Mouse (Mus musculus): Measurements from ENCODE around the gene Fam208b.

DNA sequence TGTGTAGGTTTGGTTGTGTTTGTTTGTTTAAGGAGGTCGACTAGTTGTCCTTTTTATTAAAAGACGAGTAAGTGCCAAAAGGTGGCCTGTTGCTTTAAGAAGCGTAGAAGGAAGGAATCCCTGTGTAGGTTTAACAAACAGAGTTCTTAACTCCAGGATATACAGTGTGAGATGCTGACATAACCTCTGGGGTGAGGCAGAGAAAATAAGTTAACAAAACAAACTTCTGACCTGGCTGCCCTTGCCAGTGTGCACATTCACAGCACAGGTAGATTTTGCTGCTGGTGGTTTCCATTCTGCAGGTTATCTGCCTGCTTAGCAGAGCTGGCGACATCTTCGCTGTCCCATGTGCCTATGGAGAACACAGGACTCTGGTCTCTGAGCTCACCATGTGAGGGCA is 31.6 kb upstream of the Fam208b start:
- TF ChIP-seq CTCF (IDR thresholded peaks at IDR 0.05; ENCODE audit: low read depth) (no peak), EP300 (optimal IDR thresholded peaks at IDR 0.05) (no peak)

All from stomach, postnatal 0 days (tissue).